Mouse (Mus musculus) olfactory bulb, adult 2 months (tissue): ENCODE measurements at regions not wholly inside any gene's neighbourhood (a gene's known extent, or its start where the extent isn't known, plus 50 kb on each side); places are given as distances from the start of the nearest gene placed in this dataset.

Experiments used
- H3K27ac ChIP-seq: fragments of 200-500 bp; 2 replicates; pipeline ENCODE4 v1.5.1; 2012; ENCODE audit warnings: low read depth, low read length; ENCODE audit not compliant: insufficient read depth
- H3K4me1 ChIP-seq: fragments of 200-500 bp; 2 replicates; pipeline ENCODE4 v1.6.1; 2012; ENCODE audit warnings: low read length; ENCODE audit not compliant: control insufficient read depth, insufficient read depth
- H3K4me3 ChIP-seq: fragments of 200-500 bp; 2 replicates; pipeline ENCODE4 v1.5.1; 2012; ENCODE audit warnings: mild to moderate bottlenecking, low read depth, low read length, moderate library complexity; ENCODE audit not compliant: insufficient read depth
- CTCF ChIP-seq: fragments of 200-500 bp; IDR thresholded peaks from 2 replicates; pipeline ENCODE4 v1.5.1; 2012; ENCODE audit warnings: low read depth, mild to moderate bottlenecking, low read length, moderate library complexity; ENCODE audit not compliant: insufficient read depth
- POLR2A ChIP-seq: fragments of 200-500 bp; IDR thresholded peaks from 2 replicates; pipeline ENCODE4 v1.6.1; 2012; ENCODE audit warnings: mild to moderate bottlenecking, low read depth, low read length, moderate library complexity; ENCODE audit not compliant: insufficient read depth
- WGBS: fragments of 180-500 bp; shearing (Covaris S2); methylation state at CpG from one replicate; pipeline ENCODE4 v1.1.7; 2018; 5-methylcytosine and 5-hydroxymethylcytosine counted together

DNA sequence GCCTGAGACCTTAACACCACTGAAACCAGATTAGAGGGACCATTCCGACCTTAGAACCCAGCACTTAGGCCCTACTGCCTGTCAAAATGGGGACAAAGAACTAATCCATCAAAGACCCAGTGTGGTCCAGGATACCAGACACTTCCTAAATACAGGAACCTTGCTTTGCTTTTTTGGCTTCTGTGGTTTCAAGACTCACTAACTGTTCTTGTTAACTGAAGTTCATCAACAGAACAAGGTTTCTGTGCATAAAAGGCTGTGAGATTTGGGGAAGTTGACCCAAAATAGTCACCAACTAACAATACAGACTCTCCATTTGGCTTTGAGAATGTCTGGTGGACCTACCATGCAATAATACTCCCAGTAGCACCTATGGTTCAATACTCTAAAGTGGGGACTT lies 56.4 kb upstream of the Arglu1 start:
- 80% methylated on average over 1 of the region's 1 CpGs for WGBS
- H3K4me1 ChIP-seq, result no peaks in the 10 kb centered on the region
- no peak overlapping the region for H3K27ac ChIP-seq
- TF ChIP-seq POLR2A (no peak), CTCF (no peak)
- H3K4me3 ChIP-seq, result no peak overlapping the region

DNA sequence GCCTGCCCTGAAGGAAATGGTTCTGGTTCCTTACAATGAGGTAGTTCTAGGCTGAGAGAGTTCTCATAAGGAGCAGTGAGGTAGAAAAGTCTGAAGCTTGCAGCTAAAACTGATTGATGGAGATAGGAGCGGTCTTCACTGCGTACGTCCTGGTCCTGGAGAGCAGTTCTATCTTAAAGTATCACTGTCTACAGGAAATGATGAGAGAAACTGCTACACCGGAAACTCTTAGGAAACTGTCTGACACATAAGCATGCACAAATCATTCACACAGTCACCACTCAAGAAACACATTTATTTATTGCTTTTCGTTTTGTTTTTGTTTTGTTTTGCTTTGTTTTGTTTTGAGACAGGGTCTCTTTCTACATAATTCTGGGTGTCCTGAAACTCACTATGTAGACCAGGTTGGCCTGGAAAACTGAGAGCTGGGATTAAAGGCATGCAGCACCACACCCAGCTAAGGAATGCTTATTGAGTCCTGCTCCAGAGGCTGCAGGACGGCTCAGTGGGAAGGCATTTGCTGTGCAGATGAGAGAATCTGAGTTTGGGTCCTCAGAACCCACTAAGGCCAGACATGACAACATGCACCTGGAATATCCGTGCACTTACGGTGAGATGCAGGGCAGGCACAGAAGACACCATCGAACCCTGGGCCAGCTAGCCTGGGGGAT lies 55.4 kb upstream of the Arglu1 start:
- Histone ChIP-seq H3K4me1 (no peaks in the 10 kb centered on the region), H3K27ac (no peak overlapping the region), H3K4me3 (no peak overlapping the region)
- no peak for TF ChIP-seq CTCF
- TF ChIP-seq POLR2A, result no peak
- WGBS, result 96% methylated on average over 9 of the region's 9 CpGs
